Mouse (Mus musculus) stomach, postnatal 0 days (tissue): ENCODE measurements around the gene Ltbp1. TPM values are rescaled to one million over a fixed set of nuclear protein-coding genes. Genes with fewer than 3 reads are reported as not detected.
A peak's percentile ranks its signal among the peaks of the same experiment; 100 is the strongest.

Experiments
- ATAC-seq: fragments of 200-750 bp; cut with Nextera tagmentation; 2 replicates; pipeline ENCODE4 v1.8.0; 2017; ENCODE audit not compliant: low FRiP score, low TSS enrichment
- DNase-seq: peaks from one replicate; pipeline ENCODE4 v3.0.0-alpha.2; 2016; ENCODE audit warnings: low spot score
- H3K27ac ChIP-seq: fragments of 300-500 bp; sonication (generic); replicated peaks from 2 replicates; pipeline ENCODE4 v1.5.1; 2014; ENCODE audit warnings: mild to moderate bottlenecking, control low read depth
- H3K27me3 ChIP-seq: fragments of 300-500 bp; sonication (generic); 2 replicates; pipeline ENCODE4 v1.6.1; 2014; ENCODE audit warnings: low read length; ENCODE audit not compliant: control insufficient read depth, insufficient read depth
- H3K36me3 ChIP-seq: fragments of 300-500 bp; sonication (generic); 2 replicates; pipeline ENCODE4 v1.6.1; 2014; ENCODE audit warnings: low read length, mixed read lengths; ENCODE audit not compliant: control insufficient read depth, insufficient read depth
- H3K4me1 ChIP-seq: fragments of 300-500 bp; sonication (generic); replicated peaks from 2 replicates; pipeline ENCODE4 v1.6.1; 2014; ENCODE audit warnings: antibody characterized with exemption; ENCODE audit not compliant: control insufficient read depth, insufficient read depth
- H3K4me2 ChIP-seq: fragments of 300-500 bp; sonication (generic); replicated peaks from 2 replicates; pipeline ENCODE4 v1.6.1; 2014; ENCODE audit warnings: low read depth, mild to moderate bottlenecking, control low read depth, moderate library complexity
- H3K4me3 ChIP-seq: fragments of 300-500 bp; sonication (generic); 2 replicates; pipeline ENCODE4 v1.5.1; 2014; ENCODE audit warnings: low read depth, low read length, control low read depth
- H3K9ac ChIP-seq: fragments of 300-500 bp; sonication (generic); 2 replicates; pipeline ENCODE4 v1.6.1; 2014; ENCODE audit warnings: mild to moderate bottlenecking, low read length, control low read depth, mixed read lengths
- H3K9me3 ChIP-seq: fragments of 300-500 bp; sonication (generic); 2 replicates; pipeline ENCODE4 v1.6.1; 2016; ENCODE audit warnings: low read length; ENCODE audit not compliant: control insufficient read depth
- CTCF ChIP-seq: IDR thresholded peaks from 2 replicates; pipeline ENCODE4 v1.5.1; 2016; ENCODE audit warnings: antibody characterized with exemption, low read depth, mild to moderate bottlenecking, moderate library complexity
- EP300 ChIP-seq: optimal IDR thresholded peaks from 2 replicates; pipeline ENCODE3; 2016; ENCODE audit warnings: antibody characterized with exemption
- WGBS: fragments of 180-500 bp; shearing (Covaris S2); extraction: QIAGEN DNeasy Blood & Tissue Kit; methylation state at CpG from one replicate; pipeline ENCODE4 v1.1.7; 2014; 5-methylcytosine and 5-hydroxymethylcytosine counted together
- polyA plus RNA-seq: library from polyadenylated mRNA; unstranded; fragments of >200 nt; fragmentation: Nextera tagmentation; extraction: Ambion mirVana; gene quantifications from 2 replicates; pipeline ENCODE4 v1.2.1, GENCODE M21; 2015

Ltbp1 gene
- polyA plus RNA-seq, 1 experiment from 2014 or later = 16.2 TPM

DNA sequence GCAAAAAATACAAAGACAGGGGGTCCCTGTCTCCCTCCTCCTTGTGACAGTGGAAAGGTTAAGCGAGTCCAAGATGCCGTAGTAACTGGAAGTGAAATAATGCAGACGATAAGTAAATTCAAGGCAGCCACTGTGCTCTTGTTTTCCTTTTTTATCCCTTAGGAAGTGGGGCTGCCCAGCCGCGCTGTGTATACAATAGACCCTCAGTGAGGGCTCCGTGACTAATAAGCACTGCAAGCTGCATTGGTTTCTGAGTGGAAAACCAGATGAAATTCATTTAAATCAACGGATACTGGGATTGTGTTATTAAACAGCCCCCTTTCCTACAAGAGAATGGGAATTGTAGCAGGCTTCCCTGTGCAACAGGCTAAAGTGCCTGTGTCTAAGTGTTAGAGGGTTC is 14.7 kb downstream of the Ltbp1 start:
- ATAC-seq (no peak), DNase-seq (no peak)
- Histone ChIP-seq H3K4me2 (no peak overlapping the region), H3K36me3 (no peaks in the 10 kb centered on the region), H3K4me1 (no peaks in the 10 kb centered on the region), H3K27me3 (no peaks in the 10 kb centered on the region), H3K4me3 (no peak overlapping the region), H3K9me3 (no peaks in the 10 kb centered on the region), H3K27ac (no peak overlapping the region), H3K9ac (no peak overlapping the region)
- no peak for TF ChIP-seq CTCF
- TF ChIP-seq EP300 = no peak
- 38% methylated on average over 7 of the region's 7 CpGs for WGBS

DNA sequence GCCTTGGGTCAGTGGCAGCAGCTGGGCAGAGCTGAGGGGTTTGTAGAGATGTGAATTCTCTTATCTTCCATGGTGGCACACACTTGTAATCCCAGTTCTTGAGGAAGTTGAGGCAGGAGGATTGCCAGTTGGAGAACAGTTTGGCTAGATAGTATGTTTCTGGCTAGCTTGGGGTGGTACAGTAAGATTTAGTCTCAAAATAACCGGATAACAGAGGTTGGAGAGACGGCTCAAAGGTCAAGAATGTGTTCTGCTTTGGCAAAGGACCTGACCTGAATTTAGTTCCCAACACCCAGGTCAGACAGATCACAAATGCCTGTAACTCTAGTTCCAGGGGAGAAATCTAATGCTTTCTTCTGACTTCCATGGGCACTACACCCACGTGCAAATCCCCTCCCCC is 15.3 kb downstream of the Ltbp1 start:
- TF ChIP-seq CTCF (no peak), EP300 (no peak)
- Histone ChIP-seq H3K27ac (no peak overlapping the region), H3K9me3 (no peaks in the 10 kb centered on the region), H3K36me3 (no peaks in the 10 kb centered on the region), H3K4me2 (no peak overlapping the region), H3K4me1 (no peaks in the 10 kb centered on the region), H3K4me3 (no peak overlapping the region), H3K27me3 (no peaks in the 10 kb centered on the region), H3K9ac (no peak overlapping the region)
- WGBS = 55% methylated on average over 3 of the region's 3 CpGs
- DNase-seq (no peak), ATAC-seq (no peak)

DNA sequence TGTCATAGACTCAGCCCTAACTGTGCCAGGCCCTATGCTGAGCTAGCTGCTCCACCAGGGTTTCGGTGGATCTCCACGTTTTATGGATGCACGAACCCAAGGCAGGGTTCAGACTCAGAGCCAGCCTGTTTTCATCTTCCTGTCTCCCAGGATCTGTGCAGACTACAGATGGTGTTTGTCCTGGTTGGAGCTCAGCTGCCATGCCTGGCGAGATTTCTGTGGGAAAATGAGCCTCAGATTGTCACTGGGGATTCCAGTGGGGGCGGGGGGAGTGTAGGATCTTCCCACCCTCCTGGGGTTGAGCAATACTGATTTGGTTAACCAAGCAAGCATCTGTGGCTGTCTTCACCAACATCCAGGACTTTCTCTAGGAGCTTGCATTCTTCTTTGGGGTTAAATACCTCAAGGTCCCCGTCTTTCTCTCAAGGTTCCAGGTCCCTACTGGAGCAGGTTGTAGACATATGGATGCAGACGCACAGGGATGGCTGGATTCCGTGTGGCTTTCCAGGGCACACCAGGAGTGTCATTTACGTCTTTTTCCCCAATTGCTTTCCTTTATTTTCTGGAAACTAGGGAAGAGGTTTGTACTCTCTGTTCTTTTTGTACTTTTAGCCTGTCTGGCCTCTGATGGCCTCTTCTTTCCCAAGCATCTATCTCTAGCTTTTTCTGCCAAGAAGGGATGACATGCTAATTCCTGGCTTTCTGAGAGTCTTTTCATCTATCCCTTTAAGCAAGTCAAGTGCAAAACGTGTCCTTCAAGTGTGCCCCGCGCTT is 22.2 kb downstream of the Ltbp1 start:
- 69% methylated on average over 12 of the region's 12 CpGs for WGBS
- Histone ChIP-seq H3K4me2 (no peak overlapping the region), H3K4me3 (no peak overlapping the region), H3K27me3 (no peaks in the 10 kb centered on the region), H3K9me3 (no peaks in the 10 kb centered on the region), H3K27ac (no peak overlapping the region), H3K4me1 (no peaks in the 10 kb centered on the region), H3K9ac (no peak overlapping the region), H3K36me3 (no peaks in the 10 kb centered on the region; the same call in 1 of the 2 replicates)
- ATAC-seq = no peak
- TF ChIP-seq CTCF (no peak), EP300 (no peak)
- DNase-seq = no peak

DNA sequence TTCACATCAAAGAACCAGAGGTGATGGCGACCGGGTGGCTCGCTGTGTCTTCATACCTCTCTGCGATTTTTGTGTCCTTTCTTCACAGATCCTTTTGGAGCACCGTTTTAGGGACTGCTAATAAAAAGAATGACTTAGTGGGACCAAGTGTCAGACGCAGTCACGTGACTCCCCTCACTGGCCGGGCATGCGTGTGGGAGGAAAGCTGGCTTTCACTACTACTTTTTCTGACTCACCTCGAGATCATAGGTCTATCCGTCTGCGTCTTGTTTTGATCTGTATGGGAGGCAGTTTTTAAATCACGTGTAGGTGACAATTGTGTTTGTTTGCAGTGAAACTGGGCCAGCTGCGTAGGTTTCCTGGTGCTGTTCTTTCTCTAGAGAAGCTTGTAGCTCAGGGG is 28.0 kb downstream of the Ltbp1 start:
- Histone ChIP-seq H3K9ac (no peak overlapping the region), H3K4me1 (no peaks in the 10 kb centered on the region), H3K9me3 (no peaks in the 10 kb centered on the region), H3K4me3 (no peak overlapping the region), H3K36me3 (no peaks in the 10 kb centered on the region), H3K27me3 (no peaks in the 10 kb centered on the region), H3K27ac (no peak overlapping the region), H3K4me2 (no peak overlapping the region)
- TF ChIP-seq EP300 (no peak), CTCF (no peak)
- ATAC-seq (no peak), DNase-seq (no peak)
- 70% methylated on average over 14 of the region's 14 CpGs for WGBS

DNA sequence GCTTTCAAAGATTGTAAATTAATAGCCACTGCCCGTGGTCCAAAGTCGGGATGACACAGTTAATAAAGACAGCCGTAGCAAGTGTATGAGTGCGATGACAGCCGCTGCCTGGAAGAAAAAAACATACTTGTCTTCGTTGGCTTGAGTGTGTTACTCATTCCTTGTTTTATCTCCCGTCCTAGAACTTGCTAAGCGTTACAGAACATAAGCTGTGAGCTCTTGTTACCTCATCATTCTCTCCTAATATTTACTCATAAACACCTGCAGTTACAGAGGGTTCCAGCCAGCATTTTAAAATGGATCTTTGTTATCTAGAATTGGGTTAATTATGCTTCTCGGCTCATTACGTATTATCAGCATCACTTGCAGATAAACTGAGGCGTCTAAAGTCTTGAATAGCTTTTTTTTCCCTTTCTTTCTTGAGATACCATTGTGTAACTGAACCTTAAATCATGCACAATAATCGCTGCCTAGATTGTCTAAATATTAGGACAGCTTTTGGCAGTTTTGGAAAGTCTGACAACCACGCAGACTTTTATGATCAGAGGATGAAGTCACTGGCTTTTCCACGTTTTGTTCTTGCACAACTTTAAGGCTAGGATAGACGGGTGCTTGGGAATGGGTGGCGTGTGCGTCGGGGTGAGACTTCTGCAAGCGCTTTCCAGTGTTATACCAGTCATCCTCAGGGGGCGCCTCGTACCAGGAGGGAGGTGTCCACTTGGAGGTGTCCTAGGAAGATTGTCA is 28.7 kb downstream of the Ltbp1 start:
- Histone ChIP-seq H3K27ac (no peak overlapping the region), H3K9me3 (no peaks in the 10 kb centered on the region), H3K4me2 (no peak overlapping the region; the same call in 1 of the 2 replicates), H3K4me3 (no peak overlapping the region), H3K36me3 (no peaks in the 10 kb centered on the region), H3K27me3 (no peaks in the 10 kb centered on the region), H3K9ac (no peak overlapping the region), H3K4me1 (no peaks in the 10 kb centered on the region)
- 57% methylated on average over 21 of the region's 21 CpGs for WGBS
- TF ChIP-seq CTCF = peak; percentile 8; the same call in 1 of the 2 replicates
- no peak for TF ChIP-seq EP300
- ATAC-seq (no peak), DNase-seq (no peak)

DNA sequence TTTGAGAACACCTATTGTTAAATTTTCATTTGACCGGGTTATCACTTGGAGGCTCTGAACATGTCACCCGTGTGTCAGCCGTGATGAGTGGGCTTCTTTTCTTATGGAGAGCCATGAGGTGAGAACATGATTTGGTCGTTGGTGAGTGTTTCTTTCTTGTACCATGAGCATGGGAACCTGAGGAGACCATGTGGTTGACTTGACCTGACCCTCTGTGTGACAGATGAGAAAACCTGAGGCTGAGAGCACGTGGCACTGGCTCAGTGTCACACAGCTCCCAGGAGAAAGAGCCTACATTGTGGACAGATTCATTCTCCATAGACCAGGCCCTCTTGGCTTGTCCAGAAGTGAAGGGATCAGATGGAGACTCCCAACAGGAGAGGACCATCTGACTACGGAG is 31.5 kb downstream of the Ltbp1 start:
- Histone ChIP-seq H3K9ac (no peak overlapping the region), H3K4me1 (no peaks in the 10 kb centered on the region), H3K27ac (no peak overlapping the region), H3K4me2 (no peak overlapping the region), H3K4me3 (no peak overlapping the region), H3K36me3 (no peaks in the 10 kb centered on the region), H3K27me3 (no peaks in the 10 kb centered on the region), H3K9me3 (no peaks in the 10 kb centered on the region)
- 78% methylated on average over 6 of the region's 6 CpGs for WGBS
- DNase-seq (no peak), ATAC-seq (no peak)
- no peak for TF ChIP-seq CTCF
- no peak for TF ChIP-seq EP300
